Mouse (Mus musculus) kidney, postnatal 10 days (tissue): ENCODE results near the gene Gm8212.
"Not testable (repeated sequence)": the region's sequence is repeated elsewhere in the genome, so short reads cannot be mapped to it uniquely, and the experiment has no call there.

ENCODE experiments used
- DNase-seq: peaks from one replicate; pipeline ENCODE4 v3.0.0; 2021; ENCODE audit warnings: mixed read lengths

Gene Gm8212

DNA sequence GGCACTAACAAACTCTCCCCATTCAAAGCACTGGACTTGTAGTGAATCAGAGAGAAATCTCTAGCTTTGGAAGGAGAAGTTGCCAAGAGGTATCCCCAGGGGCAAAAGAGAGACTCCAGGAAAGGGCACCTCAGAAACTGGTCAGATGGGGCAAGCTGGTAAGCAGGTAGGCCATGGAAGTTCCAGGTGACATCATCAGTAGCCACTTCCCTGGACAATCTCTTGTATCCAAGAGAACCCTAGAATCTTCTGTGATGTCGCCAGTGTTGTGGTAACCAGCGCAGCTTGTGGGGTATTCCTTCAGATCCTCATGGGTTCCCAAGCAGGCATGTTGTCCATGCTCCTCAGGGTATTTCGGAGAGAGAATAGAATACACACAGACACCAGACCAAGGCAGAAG is at the start of gene Gm8212:
TSS of gene Gm8212 (plus strand) at position 301 of the 400 bp plus-strand sequence.
- not testable (repeated sequence) for DNase-seq

- DNase-seq = not testable (repeated sequence)
These were observed 15.7 kb downstream of the Gm8212 start, which contains the start of gene 4930503E14Rik for GRCm38 (mm10) chr14:44213154-44213553. Gene 4930503E14Rik, minus strand, starts transcription at chr14:44213254.

- DNase-seq = no peak
These were observed 50.6 kb downstream of the Gm8212 start for GRCm38 (mm10) chr14:44248039-44248438.
